Mouse (Mus musculus) cerebellum, adult 2 months (tissue): ENCODE measurements around the gene Plxna4. TPM values are rescaled to one million over a fixed set of nuclear protein-coding genes. Genes with fewer than 3 reads are reported as not detected.

Experiments used
- DNase-seq, 2 experiments: peaks; one replicate each; pipeline ENCODE4 v3.0.0; 2021
- H3K27ac ChIP-seq: fragments of 200-500 bp; 2 replicates; pipeline ENCODE4 v1.5.1; 2012; ENCODE audit warnings: low read length, control low read depth, inconsistent platforms; ENCODE audit not compliant: insufficient read depth
- H3K27me3 ChIP-seq: fragments of 200-500 bp; 2 replicates; pipeline ENCODE4 v1.6.1; 2012; ENCODE audit warnings: inconsistent platforms, mild to moderate bottlenecking, low read length, moderate library complexity; ENCODE audit not compliant: control insufficient read depth, insufficient read depth
- H3K4me1 ChIP-seq: fragments of 200-500 bp; 2 replicates; pipeline ENCODE4 v1.6.1; 2011; ENCODE audit warnings: low read length; ENCODE audit not compliant: control insufficient read depth, insufficient read depth
- H3K4me3 ChIP-seq: fragments of 200-500 bp; replicated peaks from 2 replicates; pipeline ENCODE3; 2011; ENCODE audit warnings: mild to moderate bottlenecking, low read depth, low read length, control low read depth; ENCODE audit not compliant: insufficient read depth
- CTCF ChIP-seq: fragments of 200-500 bp; IDR thresholded peaks from 2 replicates; pipeline ENCODE4 v1.5.1; 2011; ENCODE audit warnings: low read depth, mild to moderate bottlenecking, control low read depth, low read length, moderate library complexity, borderline replicate concordance; ENCODE audit not compliant: insufficient read depth
- POLR2A ChIP-seq: fragments of 200-500 bp; IDR thresholded peaks from 2 replicates; pipeline ENCODE4 v1.6.1; 2011; ENCODE audit warnings: low read length, control low read depth, borderline replicate concordance; ENCODE audit not compliant: insufficient read depth
- WGBS: fragments of 180-500 bp; shearing (Covaris S2); methylation state at CpG from one replicate; pipeline ENCODE4 v1.1.7; 2018; 5-methylcytosine and 5-hydroxymethylcytosine counted together
- polyA plus RNA-seq: library from polyadenylated mRNA; depleted of rRNA; stranded (reverse); fragments of >200 nt; gene quantifications from 2 replicates; pipeline ENCODE4 v1.2.3, GENCODE M21; 2012

The Plxna4 gene
- polyA plus RNA-seq, 1 experiment, result 15.6 TPM

DNA sequence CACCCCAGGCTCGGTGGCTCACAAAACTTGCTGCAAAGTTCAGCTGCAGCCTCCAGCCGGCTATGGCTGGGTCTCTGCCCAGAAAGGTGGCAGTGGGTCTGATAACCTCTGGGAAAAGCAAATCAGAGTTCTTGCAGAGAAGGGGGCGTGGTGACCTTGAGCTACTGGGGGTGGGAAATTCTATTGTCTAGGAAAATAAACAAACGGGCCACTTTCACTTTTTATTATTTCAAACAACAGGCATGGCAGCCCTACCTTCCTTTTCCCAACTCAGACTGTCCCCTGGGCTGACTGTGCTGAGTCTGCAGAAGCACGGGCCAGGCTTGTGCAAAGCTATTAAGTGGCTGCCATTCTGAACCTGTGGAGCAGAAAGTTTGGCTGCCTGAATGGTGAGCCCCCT is 94.4 kb downstream of the Plxna4 start:
- Histone ChIP-seq H3K27ac (no peak overlapping the region), H3K27me3 (no peaks in the 10 kb centered on the region), H3K4me1 (peaks cover 13% of the 10 kb centered on the region), H3K4me3 (no peak overlapping the region)
- 56% methylated on average over 5 of the region's 5 CpGs for WGBS
- DNase-seq, result no peak
- TF ChIP-seq CTCF, result no peak
- TF ChIP-seq POLR2A, result no peak

DNA sequence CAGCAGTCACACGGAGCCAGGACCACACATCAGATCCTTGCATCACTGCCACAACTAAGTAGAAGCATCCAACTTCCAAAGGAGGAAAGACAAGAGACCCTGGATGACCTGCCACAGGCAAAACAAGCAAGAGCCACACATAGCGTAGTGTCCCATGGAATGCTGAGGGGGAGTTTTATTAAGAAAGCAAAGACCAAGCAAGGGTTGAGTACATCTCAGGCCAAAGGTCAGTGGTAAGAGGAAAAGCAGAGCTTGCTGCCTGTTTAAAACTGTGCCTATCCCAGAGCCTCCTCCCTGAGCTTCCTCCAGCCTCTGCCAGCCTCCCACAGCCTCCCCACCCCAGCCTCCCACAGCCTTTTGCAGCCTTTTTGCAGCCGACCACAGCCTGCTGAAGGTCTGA is 100.9 kb downstream of the Plxna4 start:
- Histone ChIP-seq H3K27ac (no peak overlapping the region), H3K4me3 (no peak overlapping the region), H3K27me3 (no peaks in the 10 kb centered on the region), H3K4me1 (no peaks in the 10 kb centered on the region)
- WGBS, result 95% methylated on average over 3 of the region's 3 CpGs
- no peak for TF ChIP-seq CTCF
- TF ChIP-seq POLR2A, result no peak
- DNase-seq, result no peak

DNA sequence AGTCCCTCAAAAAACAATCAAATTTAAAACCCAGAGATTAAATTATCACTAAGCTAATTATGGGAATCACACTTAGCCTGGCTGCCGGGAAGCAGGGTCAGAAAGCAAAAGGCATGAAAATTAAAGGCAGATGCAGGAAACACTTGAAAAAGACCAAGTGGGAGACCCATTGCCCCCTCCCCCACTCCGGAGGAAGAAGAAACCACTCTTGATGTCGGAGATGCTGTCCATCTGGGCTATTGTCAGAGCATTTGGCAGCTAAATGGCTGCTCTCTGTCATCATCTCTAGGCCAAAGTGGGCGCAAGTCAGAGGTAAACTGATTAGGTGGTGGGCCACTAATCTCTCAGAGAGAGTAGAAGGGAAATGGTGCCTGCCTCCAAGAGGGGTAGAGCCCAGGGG is 105.5 kb downstream of the Plxna4 start:
- 66% methylated on average over 4 of the region's 4 CpGs for WGBS
- Histone ChIP-seq H3K4me1 (peaks cover 34% of the 10 kb centered on the region), H3K27ac (no peak overlapping the region)

DNA sequence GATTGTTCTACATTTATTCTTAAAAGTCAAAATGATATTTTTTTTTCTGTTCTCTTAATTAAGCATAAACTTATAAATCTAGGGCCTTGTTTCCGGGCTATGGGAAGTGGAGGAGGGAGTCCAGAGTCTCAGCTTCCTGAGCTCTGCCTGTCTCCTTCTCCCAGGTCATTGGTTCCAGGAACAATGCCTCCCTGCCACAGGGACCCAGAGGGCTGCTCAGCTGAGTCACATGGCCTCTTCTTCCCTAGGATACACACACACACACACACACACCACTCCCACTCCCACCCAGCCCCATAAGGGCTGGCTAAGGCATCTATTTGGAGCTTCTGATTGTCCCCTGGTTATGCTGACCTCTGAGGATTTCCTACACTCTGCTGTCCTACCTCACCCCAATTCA is 107.3 kb downstream of the Plxna4 start:
- 100% methylated on average over 1 of the region's 1 CpGs for WGBS
- Histone ChIP-seq H3K4me1 (peaks cover 34% of the 10 kb centered on the region), H3K27me3 (no peaks in the 10 kb centered on the region), H3K4me3 (no peak overlapping the region), H3K27ac (no peak overlapping the region)
- peak in 1 of 2 experiments; percentile 9 for DNase-seq
- TF ChIP-seq CTCF (no peak), POLR2A (no peak)

More for the DNA sequence above, 105.5 kb downstream of the Plxna4 start:
- Histone ChIP-seq H3K4me3 (no peak overlapping the region), H3K27me3 (no peaks in the 10 kb centered on the region)
- TF ChIP-seq CTCF (no peak), POLR2A (no peak)
- DNase-seq, result peak in 1 of 2 experiments; percentile 10

DNA sequence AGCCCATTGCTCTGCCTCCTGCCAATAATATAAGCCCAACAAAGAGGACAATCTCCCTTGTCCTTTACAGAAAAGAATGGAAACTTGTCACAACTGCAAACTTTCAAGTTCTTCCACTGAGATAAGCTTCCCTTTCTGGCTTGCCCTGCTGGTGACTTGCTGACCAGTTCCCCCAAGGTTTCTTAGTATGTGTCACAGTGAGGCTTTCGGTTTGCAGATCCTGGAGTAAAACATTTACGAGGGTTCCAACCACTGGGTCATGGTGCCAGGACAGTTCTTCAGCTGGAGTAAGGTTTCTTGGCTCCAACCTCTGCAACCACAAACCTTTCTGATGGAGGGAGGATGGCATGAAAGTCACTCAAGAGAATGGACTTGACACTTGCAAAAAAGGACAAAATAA is 108.2 kb downstream of the Plxna4 start:
- WGBS, result 58% methylated on average over 2 of the region's 2 CpGs
- TF ChIP-seq CTCF (no peak), POLR2A (no peak)
- H3K27me3 ChIP-seq, result no peaks in the 10 kb centered on the region
- peak overlapping the region; percentile 81; the same call in 1 of the 2 replicates for H3K27ac ChIP-seq
- no peak overlapping the region for H3K4me3 ChIP-seq
- no peak for DNase-seq
- H3K4me1 ChIP-seq, result peaks cover 34% of the 10 kb centered on the region

DNA sequence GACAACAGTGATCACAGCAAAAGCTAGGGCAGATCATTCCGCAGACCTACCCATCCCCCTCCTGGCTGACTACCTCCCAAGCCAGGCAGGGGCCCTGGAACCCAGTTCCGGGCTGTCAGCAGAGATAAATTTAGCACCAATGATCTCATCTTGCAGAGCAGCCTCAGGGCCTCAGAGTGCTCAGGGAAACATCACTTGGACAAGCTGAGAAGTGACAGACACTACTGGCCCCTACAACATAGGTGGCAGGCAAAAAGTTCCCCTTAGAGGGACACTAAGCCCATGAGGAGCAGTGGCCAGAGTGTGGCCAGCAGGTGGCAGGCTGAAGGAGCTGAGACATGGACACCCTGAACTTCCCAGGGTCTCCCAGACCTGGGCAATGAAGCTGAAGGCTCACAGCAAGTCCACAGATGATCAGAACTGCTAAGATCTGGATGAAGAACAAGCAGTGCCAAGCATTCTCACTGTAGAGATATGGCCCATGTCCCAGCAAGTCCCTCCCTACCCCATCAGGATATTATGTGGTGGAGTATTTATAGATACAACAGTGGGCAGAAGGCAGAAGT is 108.7 kb downstream of the Plxna4 start:
- TF ChIP-seq CTCF (peak; percentile 69), POLR2A (peak; percentile 22; the same call in 1 of the 2 replicates)
- 3% methylated on average over 2 of the region's 2 CpGs for WGBS
- peaks cover 34% of the 10 kb centered on the region for H3K4me1 ChIP-seq
- no peaks in the 10 kb centered on the region for H3K27me3 ChIP-seq
- H3K27ac ChIP-seq, result peak overlapping the region; percentile 81
- DNase-seq, result peak; percentile 85 to 93
- H3K4me3 ChIP-seq, result no peak overlapping the region

DNA sequence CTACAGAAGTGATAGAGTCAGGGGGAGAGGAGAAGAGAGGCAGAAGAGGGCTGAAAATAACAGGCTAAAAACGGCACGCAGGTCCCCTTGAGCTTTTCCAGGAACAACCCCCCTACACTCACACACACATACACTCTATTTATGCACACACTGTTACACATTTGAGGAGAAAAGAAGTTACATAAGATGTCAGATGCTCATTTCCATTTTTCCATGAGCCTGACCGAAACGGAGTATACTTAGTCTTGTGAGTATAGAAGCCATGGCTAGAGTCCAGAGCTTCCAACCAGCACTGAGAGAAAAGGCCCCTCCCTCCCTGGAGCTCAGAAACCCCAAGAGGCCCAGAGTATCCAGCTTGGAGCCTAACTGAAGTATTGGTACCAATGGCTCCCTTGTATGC is 112.0 kb downstream of the Plxna4 start:
- DNase-seq, result no peak
- no peak for TF ChIP-seq CTCF
- no peak for TF ChIP-seq POLR2A
- Histone ChIP-seq H3K27me3 (no peaks in the 10 kb centered on the region), H3K27ac (no peak overlapping the region), H3K4me3 (no peak overlapping the region), H3K4me1 (peaks cover 40% of the 10 kb centered on the region)
- WGBS, result 67% methylated on average over 4 of the region's 4 CpGs

DNA sequence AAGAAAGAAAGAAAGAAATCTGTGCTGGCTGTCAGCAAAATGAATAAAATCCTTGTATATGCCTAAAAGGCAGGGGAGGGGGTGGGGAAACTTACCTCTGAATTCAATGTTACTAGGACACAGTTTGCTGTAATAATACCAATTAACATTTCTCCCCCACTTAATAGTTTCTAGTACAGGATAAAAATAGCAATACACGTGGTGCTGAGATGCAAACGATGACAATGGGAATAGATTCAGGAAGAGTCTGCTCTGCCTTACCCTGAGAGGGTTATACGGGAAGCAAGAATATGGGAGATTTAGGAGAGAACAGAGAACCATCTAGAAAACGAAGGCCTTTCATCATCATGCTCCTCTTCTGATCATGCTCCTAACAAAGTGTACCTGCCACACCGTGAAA is 115.9 kb downstream of the Plxna4 start:
- WGBS, result 80% methylated on average over 5 of the region's 5 CpGs
- Histone ChIP-seq H3K4me3 (no peak overlapping the region), H3K27ac (no peak overlapping the region), H3K27me3 (no peaks in the 10 kb centered on the region), H3K4me1 (peaks cover 6% of the 10 kb centered on the region; the same call in 1 of the 2 replicates)
- no peak for TF ChIP-seq CTCF
- no peak for TF ChIP-seq POLR2A
- DNase-seq, result no peak

DNA sequence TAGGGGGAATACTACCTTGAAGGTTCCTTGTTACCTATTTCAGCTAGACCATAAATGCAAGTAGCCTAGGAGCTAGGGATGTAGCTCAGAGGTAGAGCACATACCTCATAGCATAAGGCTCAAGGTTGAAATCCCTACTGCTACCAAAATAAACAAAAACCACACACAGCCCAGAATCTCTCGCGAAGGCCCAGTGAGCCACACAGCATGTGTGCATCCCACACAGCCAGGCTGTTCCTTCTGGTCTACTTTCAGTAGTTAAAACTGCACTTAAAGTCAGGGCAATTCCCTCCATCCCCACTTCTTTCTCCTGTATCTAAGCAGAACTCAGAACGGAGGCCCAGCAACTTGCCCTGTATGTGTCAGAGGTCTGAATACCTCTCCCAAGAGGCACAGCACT is 116.4 kb downstream of the Plxna4 start:
- Histone ChIP-seq H3K4me1 (peaks cover 6% of the 10 kb centered on the region; the same call in 1 of the 2 replicates), H3K4me3 (no peak overlapping the region), H3K27ac (no peak overlapping the region), H3K27me3 (no peaks in the 10 kb centered on the region)
- TF ChIP-seq POLR2A (no peak), CTCF (no peak)
- no peak for DNase-seq
- WGBS, result 61% methylated on average over 3 of the region's 3 CpGs
